Mouse (Mus musculus): ENCODE measurements at regions not wholly inside any gene's neighbourhood (a gene's known extent, or its start where the extent isn't known, plus 50 kb on each side); places are given as distances from the start of the nearest gene placed in this dataset.

DNA sequence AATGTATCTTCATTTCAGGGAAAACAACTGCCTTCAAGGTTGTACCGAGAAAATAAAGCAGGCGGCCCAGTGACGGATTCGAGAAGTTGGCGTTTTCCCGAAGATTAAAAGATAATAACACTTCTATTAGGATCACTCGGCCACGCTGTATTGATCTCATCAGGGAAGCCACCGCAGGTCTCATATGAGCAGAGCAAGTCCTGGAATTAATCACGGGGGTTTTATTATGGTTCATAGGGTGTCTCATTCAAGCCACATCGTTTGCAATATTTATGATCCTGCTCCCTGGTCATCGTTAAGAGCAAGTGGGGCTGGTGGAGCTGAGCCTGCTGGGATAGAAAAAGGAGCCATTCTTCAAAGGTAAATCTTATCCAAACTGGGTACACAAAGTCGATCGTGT is 466.5 kb upstream of the Cdh5 start:
- no peak overlapping the region for H3K27ac ChIP-seq (ENCODE audit: insufficient read depth, low read depth, low read length, poor library complexity, severe bottlenecking)
- in situ Hi-C loops (cut with MboI; ENCODE audit: low sequenced_read_pairs in 2 of 2, unreplicated experiment in 2 of 2): no loop called here
- H3K9me3 ChIP-seq (ENCODE audit: control insufficient read depth, insufficient read depth, low read depth, low read length): no peaks in the 10 kb centered on the region
- no peaks in the 10 kb centered on the region for H3K4me1 ChIP-seq (ENCODE audit: control insufficient read depth in 2 of 2, insufficient read depth in 2 of 2, low read length in 2 of 2, poor library complexity in 1 of 2)
- no peaks in the 10 kb centered on the region for H3K36me3 ChIP-seq (ENCODE audit: control insufficient read depth, insufficient read depth, low read length, poor library complexity, severe bottlenecking)
- TF ChIP-seq MAFK (IDR thresholded peaks at IDR 0.05; ENCODE audit: insufficient read depth, low read depth, low read length) (no peak), ZNF384 (IDR thresholded peaks at IDR 0.05; ENCODE audit: low read depth, low read length) (no peak), CHD2 (IDR thresholded peaks at IDR 0.05; ENCODE audit: low read depth, low read length) (no peak), ZC3H11A (IDR thresholded peaks at IDR 0.05; ENCODE audit: borderline replicate concordance, low read depth, low read length) (no peak), HCFC1 (IDR thresholded peaks at IDR 0.05; ENCODE audit: borderline replicate concordance, insufficient read depth, low read length) (no peak)
- H3K9ac ChIP-seq (ENCODE audit: insufficient read depth, low read depth, low read length, poor library complexity, severe bottlenecking): no peak overlapping the region
- no peak for DNase-seq (ENCODE audit: low read depth, low spot score)
- no peak overlapping the region for H3K4me3 ChIP-seq (ENCODE audit: insufficient read depth in 1 of 2, low read depth in 1 of 2, low read length in 2 of 2, poor library complexity in 1 of 2, severe bottlenecking in 1 of 2)

DNA sequence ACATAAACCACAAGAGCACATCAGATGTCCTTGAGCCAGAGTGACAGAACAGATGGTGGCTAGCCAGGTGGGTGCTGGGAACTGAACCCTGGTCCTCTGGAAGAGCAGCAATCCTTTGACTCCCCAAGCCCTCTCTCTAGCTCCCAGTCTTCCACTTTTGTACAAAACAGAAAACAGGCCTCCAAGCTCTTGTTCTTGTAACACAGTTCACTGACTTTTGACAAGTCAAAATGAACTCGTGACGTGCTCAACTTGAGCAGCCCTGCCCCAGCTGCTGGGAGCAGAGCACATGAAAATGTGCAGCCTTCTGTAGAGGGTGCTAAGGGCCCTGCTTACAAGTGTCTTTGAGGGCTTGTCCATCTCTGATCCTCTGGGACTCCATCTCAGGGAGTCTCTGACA is 457.8 kb upstream of the Cdh5 start:
- in situ Hi-C loops (cut with MboI; ENCODE audit: low sequenced_read_pairs in 2 of 2, unreplicated experiment in 2 of 2): no loop called here
- Histone ChIP-seq H3K9ac (ENCODE audit: insufficient read depth, low read depth, low read length, poor library complexity, severe bottlenecking) (no peak overlapping the region), H3K4me3 (ENCODE audit: insufficient read depth in 1 of 2, low read depth in 1 of 2, low read length in 2 of 2, poor library complexity in 1 of 2, severe bottlenecking in 1 of 2) (no peak overlapping the region), H3K27ac (ENCODE audit: insufficient read depth, low read depth, low read length, poor library complexity, severe bottlenecking) (no peak overlapping the region), H3K4me1 (ENCODE audit: control insufficient read depth in 2 of 2, insufficient read depth in 2 of 2, low read length in 2 of 2, poor library complexity in 1 of 2) (no peaks in the 10 kb centered on the region), H3K36me3 (ENCODE audit: control insufficient read depth, insufficient read depth, low read length, poor library complexity, severe bottlenecking) (no peaks in the 10 kb centered on the region), H3K9me3 (ENCODE audit: control insufficient read depth, insufficient read depth, low read depth, low read length) (no peaks in the 10 kb centered on the region)
- no peak for DNase-seq (ENCODE audit: low read depth, low spot score)
- no peak for TF ChIP-seq HCFC1 (IDR thresholded peaks at IDR 0.05; ENCODE audit: borderline replicate concordance, insufficient read depth, low read length)
- no peak for TF ChIP-seq CHD2 (IDR thresholded peaks at IDR 0.05; ENCODE audit: low read depth, low read length)
- no peak for TF ChIP-seq ZNF384 (IDR thresholded peaks at IDR 0.05; ENCODE audit: low read depth, low read length)
- no peak for TF ChIP-seq ZC3H11A (IDR thresholded peaks at IDR 0.05; ENCODE audit: borderline replicate concordance, low read depth, low read length)
- TF ChIP-seq MAFK (IDR thresholded peaks at IDR 0.05; ENCODE audit: insufficient read depth, low read depth, low read length): no peak

DNA sequence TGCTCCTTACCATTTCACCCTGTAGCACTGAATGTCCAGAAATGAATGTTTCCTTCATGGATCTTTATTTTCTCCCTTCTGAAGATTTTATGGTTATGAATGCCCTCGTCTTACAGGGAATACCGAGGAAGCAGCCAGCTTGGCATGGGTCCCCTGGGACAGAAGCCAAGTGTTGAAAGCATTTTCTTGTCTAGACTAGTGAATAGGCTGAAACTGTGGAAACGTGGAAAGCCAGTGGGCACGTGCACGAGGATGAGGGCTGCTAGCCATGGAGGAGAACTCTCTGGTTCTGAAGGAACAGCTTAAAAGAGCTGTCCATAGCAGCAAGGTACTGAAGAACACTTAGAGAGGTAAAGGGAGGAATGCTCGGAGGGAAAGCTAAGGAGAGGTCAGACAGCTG is 457.3 kb upstream of the Cdh5 start:
- TF ChIP-seq HCFC1 (IDR thresholded peaks at IDR 0.05; ENCODE audit: borderline replicate concordance, insufficient read depth, low read length): no peak
- TF ChIP-seq ZNF384 (IDR thresholded peaks at IDR 0.05; ENCODE audit: low read depth, low read length): no peak
- TF ChIP-seq MAFK (IDR thresholded peaks at IDR 0.05; ENCODE audit: insufficient read depth, low read depth, low read length): no peak
- TF ChIP-seq ZC3H11A (IDR thresholded peaks at IDR 0.05; ENCODE audit: borderline replicate concordance, low read depth, low read length): no peak
- TF ChIP-seq CHD2 (IDR thresholded peaks at IDR 0.05; ENCODE audit: low read depth, low read length): no peak
- Histone ChIP-seq H3K36me3 (ENCODE audit: control insufficient read depth, insufficient read depth, low read length, poor library complexity, severe bottlenecking) (no peaks in the 10 kb centered on the region), H3K9me3 (ENCODE audit: control insufficient read depth, insufficient read depth, low read depth, low read length) (no peaks in the 10 kb centered on the region), H3K4me3 (ENCODE audit: insufficient read depth in 1 of 2, low read depth in 1 of 2, low read length in 2 of 2, poor library complexity in 1 of 2, severe bottlenecking in 1 of 2) (no peak overlapping the region), H3K9ac (ENCODE audit: insufficient read depth, low read depth, low read length, poor library complexity, severe bottlenecking) (no peak overlapping the region), H3K27ac (ENCODE audit: insufficient read depth, low read depth, low read length, poor library complexity, severe bottlenecking) (no peak overlapping the region), H3K4me1 (ENCODE audit: control insufficient read depth in 2 of 2, insufficient read depth in 2 of 2, low read length in 2 of 2, poor library complexity in 1 of 2) (no peaks in the 10 kb centered on the region)
- in situ Hi-C loops (cut with MboI; ENCODE audit: low sequenced_read_pairs in 2 of 2, unreplicated experiment in 2 of 2): no loop called here
- no peak for DNase-seq (ENCODE audit: low read depth, low spot score)

DNA sequence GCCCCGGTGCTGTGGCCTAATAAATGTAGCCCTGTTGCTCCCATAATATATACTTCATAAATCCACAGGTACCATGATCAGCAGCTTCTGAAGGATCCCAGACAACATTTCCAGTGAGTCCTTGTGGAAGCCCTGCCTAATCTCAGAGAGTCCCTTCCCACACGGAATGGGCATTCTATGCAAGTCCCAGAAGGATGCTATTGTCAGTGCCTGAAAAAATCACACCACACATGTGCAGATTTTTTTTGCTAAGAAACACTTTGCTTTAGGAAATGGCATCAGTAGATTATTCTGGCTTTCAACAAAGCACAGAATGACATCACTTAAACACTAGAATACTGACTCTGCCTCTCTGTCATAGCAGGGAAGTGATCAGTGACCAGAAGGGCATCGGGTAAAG is 456.6 kb upstream of the Cdh5 start:
- Histone ChIP-seq H3K4me3 (ENCODE audit: insufficient read depth in 1 of 2, low read depth in 1 of 2, low read length in 2 of 2, poor library complexity in 1 of 2, severe bottlenecking in 1 of 2) (no peak overlapping the region), H3K36me3 (ENCODE audit: control insufficient read depth, insufficient read depth, low read length, poor library complexity, severe bottlenecking) (no peaks in the 10 kb centered on the region), H3K9me3 (ENCODE audit: control insufficient read depth, insufficient read depth, low read depth, low read length) (no peaks in the 10 kb centered on the region), H3K4me1 (ENCODE audit: control insufficient read depth in 2 of 2, insufficient read depth in 2 of 2, low read length in 2 of 2, poor library complexity in 1 of 2) (no peaks in the 10 kb centered on the region), H3K9ac (ENCODE audit: insufficient read depth, low read depth, low read length, poor library complexity, severe bottlenecking) (no peak overlapping the region), H3K27ac (ENCODE audit: insufficient read depth, low read depth, low read length, poor library complexity, severe bottlenecking) (no peak overlapping the region)
- no peak for DNase-seq (ENCODE audit: low read depth, low spot score)
- TF ChIP-seq MAFK (IDR thresholded peaks at IDR 0.05; ENCODE audit: insufficient read depth, low read depth, low read length) (no peak), ZNF384 (IDR thresholded peaks at IDR 0.05; ENCODE audit: low read depth, low read length) (no peak), HCFC1 (IDR thresholded peaks at IDR 0.05; ENCODE audit: borderline replicate concordance, insufficient read depth, low read length) (no peak), CHD2 (IDR thresholded peaks at IDR 0.05; ENCODE audit: low read depth, low read length) (no peak), ZC3H11A (IDR thresholded peaks at IDR 0.05; ENCODE audit: borderline replicate concordance, low read depth, low read length) (no peak)
- in situ Hi-C loops (cut with MboI; ENCODE audit: low sequenced_read_pairs in 2 of 2, unreplicated experiment in 2 of 2): no loop called here

DNA sequence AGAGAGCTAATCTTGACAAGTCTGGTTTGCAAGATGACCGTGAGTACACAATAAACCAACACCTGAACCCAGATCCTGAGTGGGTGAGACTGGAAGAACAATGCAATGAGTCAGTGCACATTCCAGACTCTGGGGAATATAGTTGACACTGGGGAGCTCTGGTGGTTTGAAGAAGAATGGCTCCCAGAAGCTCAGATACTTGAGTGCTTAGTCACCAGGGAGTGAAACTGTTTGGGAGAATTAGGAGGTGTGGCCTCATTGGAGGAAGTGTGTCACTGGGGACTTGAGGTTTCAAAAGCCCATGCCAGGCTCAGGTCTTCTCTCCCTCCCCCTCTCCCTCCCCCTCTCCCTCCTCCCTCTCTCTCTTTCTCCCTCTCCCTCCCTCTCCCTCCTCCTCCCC is 436.6 kb upstream of the Cdh5 start:
- Histone ChIP-seq H3K27ac (ENCODE audit: insufficient read depth, low read depth, low read length, poor library complexity, severe bottlenecking) (no peak overlapping the region), H3K9ac (ENCODE audit: insufficient read depth, low read depth, low read length, poor library complexity, severe bottlenecking) (no peak overlapping the region), H3K4me1 (ENCODE audit: control insufficient read depth in 2 of 2, insufficient read depth in 2 of 2, low read length in 2 of 2, poor library complexity in 1 of 2) (no peaks in the 10 kb centered on the region), H3K36me3 (ENCODE audit: control insufficient read depth, insufficient read depth, low read length, poor library complexity, severe bottlenecking) (no peaks in the 10 kb centered on the region), H3K4me3 (ENCODE audit: insufficient read depth in 1 of 2, low read depth in 1 of 2, low read length in 2 of 2, poor library complexity in 1 of 2, severe bottlenecking in 1 of 2) (no peak overlapping the region), H3K9me3 (ENCODE audit: control insufficient read depth, insufficient read depth, low read depth, low read length) (no peaks in the 10 kb centered on the region)
- DNase-seq (ENCODE audit: low read depth, low spot score): no peak
- in situ Hi-C loops (cut with MboI; ENCODE audit: low sequenced_read_pairs in 2 of 2, unreplicated experiment in 2 of 2): no loop called here
- TF ChIP-seq HCFC1 (IDR thresholded peaks at IDR 0.05; ENCODE audit: borderline replicate concordance, insufficient read depth, low read length) (no peak), ZC3H11A (IDR thresholded peaks at IDR 0.05; ENCODE audit: borderline replicate concordance, low read depth, low read length) (no peak), MAFK (IDR thresholded peaks at IDR 0.05; ENCODE audit: insufficient read depth, low read depth, low read length) (no peak), CHD2 (IDR thresholded peaks at IDR 0.05; ENCODE audit: low read depth, low read length) (no peak), ZNF384 (IDR thresholded peaks at IDR 0.05; ENCODE audit: low read depth, low read length) (no peak)
